Mouse (Mus musculus): ENCODE measurements at regions not wholly inside any gene's neighbourhood (a gene's known extent, or its start where the extent isn't known, plus 50 kb on each side); places are given as distances from the start of the nearest gene placed in this dataset.

- no peak for DNase-seq (ENCODE audit: low read depth, low spot score)
Observed at GRCm38 (mm10) chr7:72590351-72591115, 284.1 kb upstream of the Mctp2 start.

GRCm38 (mm10) chr7:72592110-72592509 lies 285.7 kb upstream of the Mctp2 start:
- no peak for DNase-seq (ENCODE audit: low read depth, low spot score)

DNA sequence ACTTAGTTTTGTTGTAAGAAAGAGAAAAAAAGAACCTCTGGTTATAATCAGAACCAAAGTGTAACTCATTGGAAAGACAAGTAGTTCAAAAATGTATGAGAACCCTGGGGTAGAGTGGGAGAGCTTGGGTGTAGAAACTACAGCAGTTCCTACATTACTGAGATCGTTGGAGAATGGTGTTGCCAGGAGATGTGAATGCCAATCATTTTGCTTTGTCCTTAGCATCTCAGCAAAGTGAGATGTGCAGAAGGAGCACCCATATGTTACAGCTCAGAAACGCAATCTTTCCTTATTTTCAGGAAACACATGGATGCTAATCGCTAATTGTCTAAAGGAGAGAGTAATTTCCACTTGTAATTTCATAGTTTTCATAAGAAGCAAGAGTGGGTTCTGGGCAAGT lies 286.2 kb upstream of the Mctp2 start:
- no peak for DNase-seq (ENCODE audit: low read depth, low spot score)

GRCm38 (mm10) chr7:72593259-72593658 lies 286.9 kb upstream of the Mctp2 start:
- no peak for DNase-seq (ENCODE audit: low read depth, low spot score)

GRCm38 (mm10) chr7:72594741-72595140 lies 288.3 kb upstream of the Mctp2 start:
- DNase-seq (ENCODE audit: low read depth, low spot score): no peak

DNA sequence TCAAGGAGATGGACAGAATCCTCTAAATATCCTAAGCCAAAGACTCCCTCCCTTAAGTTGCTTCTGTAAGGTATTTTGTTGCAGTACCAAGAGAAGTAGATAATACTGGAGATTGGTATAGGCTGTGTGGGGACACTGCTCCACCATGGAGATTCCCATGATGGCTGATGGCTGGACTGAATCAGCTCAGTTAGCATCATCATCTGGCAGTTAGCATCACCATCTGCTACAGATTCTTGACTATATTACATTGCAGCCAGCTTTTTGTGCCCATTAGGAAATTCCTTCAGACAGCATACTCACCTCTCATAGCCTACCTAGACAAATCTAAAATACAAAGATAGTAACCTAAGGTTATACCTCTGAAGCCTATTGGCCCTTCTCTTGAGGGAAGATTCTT lies 290.6 kb upstream of the Mctp2 start:
- DNase-seq (ENCODE audit: low read depth, low spot score): no peak

DNA sequence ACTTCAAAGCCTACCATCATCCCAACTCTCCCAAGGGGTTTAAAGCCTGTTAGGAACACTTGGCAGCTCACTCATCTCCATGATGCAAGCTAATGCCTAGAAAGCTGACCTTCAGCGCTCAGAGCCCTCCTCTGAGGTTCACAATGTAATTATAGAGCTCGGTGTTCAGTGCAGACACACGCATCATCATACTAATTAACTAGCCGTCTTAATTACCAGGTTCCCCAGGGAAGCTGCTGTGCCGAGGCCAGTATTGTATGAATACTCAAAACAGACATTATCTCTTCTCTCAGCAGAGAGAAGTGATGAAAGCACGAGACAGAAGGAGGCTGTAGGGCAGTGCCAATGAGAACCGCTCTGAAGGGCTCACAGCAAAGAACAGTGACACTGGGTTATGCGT lies 295.5 kb upstream of the Mctp2 start:
- DNase-seq (ENCODE audit: low read depth, low spot score): no peak

- no peak for DNase-seq (ENCODE audit: low read depth, low spot score)
Observed at GRCm38 (mm10) chr7:72609791-72610190, 303.4 kb upstream of the Mctp2 start.

DNA sequence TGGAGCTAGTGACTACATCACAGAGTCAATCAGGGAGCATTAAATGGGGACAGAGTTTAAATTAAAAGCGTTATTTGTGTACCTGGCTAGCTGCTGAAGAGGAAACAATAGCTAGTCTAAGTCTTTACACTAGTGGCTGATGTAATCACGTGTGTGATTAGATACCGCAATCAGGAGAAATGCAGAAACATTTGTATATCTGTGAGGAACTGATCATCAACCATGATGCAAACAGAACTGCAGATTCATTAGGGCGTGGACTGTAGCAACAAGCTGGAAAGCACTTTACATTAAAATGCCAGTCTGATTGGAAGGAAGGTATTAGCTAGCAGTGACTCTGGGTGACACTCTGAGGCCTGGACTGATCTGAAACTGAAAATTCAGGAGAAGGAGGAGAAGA lies 308.8 kb upstream of the Mctp2 start:
- no peak for DNase-seq (ENCODE audit: low read depth, low spot score)

- DNase-seq (ENCODE audit: low read depth, low spot score): no peak
Observed at GRCm38 (mm10) chr7:72627369-72627768, 321.0 kb upstream of the Mctp2 start.

DNA sequence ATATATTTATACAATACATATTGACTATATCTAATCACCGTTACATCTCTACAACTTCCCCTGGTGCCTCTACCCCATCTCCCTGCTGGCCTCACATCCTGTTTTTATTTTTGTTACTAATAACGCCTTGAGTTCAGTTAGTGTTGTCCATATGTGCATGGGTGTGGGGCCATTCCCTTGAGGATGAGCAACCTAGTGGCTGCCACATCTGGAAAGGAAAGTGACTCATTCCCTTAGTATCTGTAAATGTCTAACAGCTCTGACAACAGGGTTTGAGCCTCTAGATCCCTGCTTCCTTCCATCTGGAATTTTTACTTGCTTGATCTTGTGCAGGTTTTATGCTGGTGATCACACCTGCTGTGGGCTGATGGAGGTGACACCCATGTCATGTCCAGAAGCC lies 333.2 kb upstream of the Mctp2 start:
- DNase-seq (ENCODE audit: low read depth, low spot score): no peak

- DNase-seq (ENCODE audit: low read depth, low spot score): no peak
Observed at GRCm38 (mm10) chr7:72675018-72675417, 368.6 kb upstream of the Mctp2 start.

DNA sequence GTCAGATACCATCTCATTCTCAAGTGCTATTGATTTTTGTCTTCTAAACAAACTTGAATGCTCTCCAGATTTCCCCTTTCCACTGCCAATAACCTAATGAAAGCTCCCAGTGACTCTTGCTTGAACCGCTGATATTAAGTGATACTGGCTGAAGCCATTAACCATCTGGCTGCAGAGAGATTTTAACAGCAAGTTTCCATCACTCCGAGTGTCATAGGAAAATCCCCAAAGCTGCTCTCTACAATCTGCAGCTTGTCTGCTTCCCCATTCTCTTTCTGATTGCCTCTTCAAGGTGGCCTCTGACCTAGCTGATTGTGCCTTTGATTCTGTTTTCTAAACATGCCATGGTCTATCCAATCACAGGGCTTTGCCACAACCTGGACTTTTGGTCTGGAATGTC lies 379.4 kb upstream of the Mctp2 start:
- DNase-seq (ENCODE audit: low read depth, low spot score): no peak

DNA sequence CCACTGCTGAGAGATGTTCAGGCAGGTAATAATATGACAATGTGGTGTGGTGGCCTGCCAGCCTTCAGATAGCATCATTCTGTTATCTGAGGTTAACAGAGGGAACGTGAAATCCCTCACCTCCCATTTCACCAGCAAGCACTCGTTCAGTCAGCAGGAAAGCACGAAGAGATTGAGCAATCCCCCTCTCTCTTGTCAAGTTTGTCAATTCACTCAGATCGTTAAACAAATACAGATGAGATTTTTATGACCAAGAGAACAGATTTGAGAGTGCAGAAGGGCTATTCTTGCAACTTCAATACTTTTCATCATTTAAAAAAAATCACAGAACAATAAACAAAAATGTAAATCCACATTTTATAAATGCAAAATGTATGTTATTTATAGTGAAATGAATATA lies 380.9 kb upstream of the Mctp2 start:
- no peak for DNase-seq (ENCODE audit: low read depth, low spot score)

GRCm38 (mm10) chr7:72691396-72691795 lies 385.0 kb upstream of the Mctp2 start:
- no peak for DNase-seq (ENCODE audit: low read depth, low spot score)

GRCm38 (mm10) chr7:72691859-72692258 lies 385.5 kb upstream of the Mctp2 start:
- DNase-seq (ENCODE audit: low read depth, low spot score): no peak

DNA sequence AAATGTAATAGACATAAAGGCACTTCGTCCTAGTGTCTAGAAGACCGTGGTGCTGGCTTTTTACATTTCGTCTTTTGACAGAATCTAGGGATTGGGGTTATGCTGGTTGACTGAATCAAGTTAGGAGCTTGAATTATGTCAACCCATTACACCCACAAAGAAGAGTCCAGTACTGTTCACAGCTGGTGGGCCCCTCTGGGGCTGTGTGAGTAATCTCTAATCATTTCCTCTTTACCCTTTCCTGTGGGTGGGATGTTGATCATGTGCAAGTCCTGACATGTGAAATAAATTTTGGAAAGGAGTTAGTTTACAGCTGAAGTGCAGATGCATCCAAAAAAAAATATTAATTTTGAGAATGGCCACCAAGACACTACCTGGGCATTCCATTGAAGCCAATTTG lies 390.3 kb upstream of the Mctp2 start:
- DNase-seq (ENCODE audit: low read depth, low spot score): no peak

DNA sequence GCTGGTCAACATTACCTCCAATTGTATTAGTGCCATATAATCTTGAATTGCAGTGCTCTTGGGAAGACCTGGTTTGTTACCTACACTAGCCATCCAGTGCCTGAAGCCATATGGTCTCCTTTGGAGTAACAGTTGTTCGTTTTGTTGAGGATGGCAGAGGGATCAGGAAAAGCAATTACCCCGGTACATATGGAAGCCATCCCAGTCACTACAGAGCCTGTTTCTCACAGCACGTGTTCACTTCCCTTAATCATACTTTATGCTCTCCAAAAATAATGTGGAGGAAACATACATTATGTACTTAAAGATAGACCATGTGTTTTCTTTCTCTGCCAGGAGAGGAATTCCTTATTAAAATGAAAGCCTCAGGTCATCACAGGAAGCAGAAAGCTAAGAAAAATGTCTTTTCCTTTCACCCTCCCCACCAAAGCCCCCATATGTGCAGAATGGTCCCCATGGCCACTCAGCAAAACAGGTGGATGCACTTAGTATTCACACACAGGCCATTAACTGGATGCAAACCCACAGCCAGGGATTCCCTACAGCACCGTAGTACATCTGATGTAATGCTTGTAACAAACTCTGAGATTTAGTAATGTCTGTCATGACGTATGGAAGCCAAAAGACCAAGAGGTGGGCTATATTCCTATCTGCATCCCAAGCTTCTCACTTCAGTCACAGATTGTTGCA lies 397.4 kb upstream of the Mctp2 start:
- no peak for DNase-seq (ENCODE audit: low read depth, low spot score)

- DNase-seq (ENCODE audit: low read depth, low spot score): no peak
Observed at GRCm38 (mm10) chr7:72711193-72712131, 405.1 kb upstream of the Mctp2 start.

DNA sequence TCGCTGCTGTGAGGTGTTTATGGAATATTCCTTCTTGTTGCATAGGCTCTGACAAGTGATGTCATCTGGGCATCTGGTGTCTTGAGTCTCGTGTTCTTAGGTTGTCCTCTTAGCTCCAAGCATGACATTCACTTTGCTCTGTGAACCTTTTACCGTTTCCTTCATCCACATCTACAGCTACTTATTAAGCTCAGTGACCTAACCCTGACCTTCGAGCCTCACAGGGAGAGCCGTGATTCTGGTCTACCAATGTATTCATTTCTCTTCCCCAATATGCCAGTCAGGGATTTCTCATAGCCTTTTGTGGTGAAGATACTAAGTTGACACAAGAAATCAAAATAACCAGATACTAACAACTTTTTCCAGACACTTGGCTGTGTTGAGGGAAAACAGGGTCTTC lies 409.0 kb upstream of the Mctp2 start:
- no peak for DNase-seq (ENCODE audit: low read depth, low spot score)

GRCm38 (mm10) chr7:72716051-72716450 lies 409.6 kb upstream of the Mctp2 start:
- no peak for DNase-seq (ENCODE audit: low read depth, low spot score)

DNA sequence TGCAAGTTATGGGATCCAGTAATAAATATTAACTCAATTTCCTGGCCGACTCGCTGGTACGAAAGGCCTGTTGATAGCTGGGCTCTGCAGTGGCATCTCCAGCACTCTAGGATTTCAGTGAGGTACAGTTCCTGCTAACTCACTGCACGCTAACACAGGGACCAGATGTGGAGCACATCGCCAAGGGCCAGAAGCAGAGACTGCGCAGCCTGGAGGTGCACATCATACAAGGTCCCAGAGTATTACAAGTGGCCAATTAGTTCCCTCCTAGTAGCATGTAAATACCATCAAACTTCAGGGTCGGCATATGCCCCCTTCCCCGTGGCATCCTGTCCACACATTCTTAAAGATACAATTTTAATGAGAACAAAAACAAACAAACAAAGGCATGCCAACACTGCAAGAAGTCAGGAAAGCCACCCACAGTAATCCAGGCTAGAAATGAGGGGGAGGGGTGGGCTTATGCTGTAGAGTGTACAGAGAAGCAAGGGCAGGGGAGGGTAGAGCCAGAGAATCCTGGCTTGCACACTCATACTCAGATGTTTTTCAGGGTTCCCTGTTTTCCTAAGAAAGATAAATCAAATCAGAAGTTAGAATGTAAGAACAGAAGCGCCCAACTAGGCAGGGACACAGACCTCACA lies 419.9 kb upstream of the Mctp2 start:
- no peak for DNase-seq (ENCODE audit: low read depth, low spot score)
